Mouse (Mus musculus): ENCODE measurements at regions not wholly inside any gene's neighbourhood (a gene's known extent, or its start where the extent isn't known, plus 50 kb on each side); places are given as distances from the start of the nearest gene placed in this dataset.
A peak's percentile ranks its signal among the peaks of the same experiment; 100 is the strongest.

DNA sequence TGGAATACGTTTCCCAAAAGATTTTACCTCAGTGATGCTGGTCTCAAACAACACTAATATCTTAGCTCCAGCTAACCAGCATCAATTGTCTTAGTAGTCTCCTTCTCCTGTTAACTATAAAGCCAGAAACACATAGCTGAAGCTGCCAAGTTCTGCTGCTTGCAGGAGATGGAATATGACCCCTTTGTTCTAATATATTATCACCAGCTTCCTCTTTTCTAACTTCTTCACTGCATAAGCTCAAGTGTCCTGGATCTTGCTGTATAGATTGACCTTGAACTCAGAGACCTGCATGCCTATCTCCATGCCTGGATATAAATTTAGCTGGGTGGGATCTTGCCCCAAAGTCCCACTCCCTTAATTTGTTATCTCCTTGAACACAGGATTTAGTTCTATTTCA is 94.8 kb downstream of the Rbm46 start:
- no peak for DNase-seq (ENCODE audit: low spot score in 2 of 2)

DNA sequence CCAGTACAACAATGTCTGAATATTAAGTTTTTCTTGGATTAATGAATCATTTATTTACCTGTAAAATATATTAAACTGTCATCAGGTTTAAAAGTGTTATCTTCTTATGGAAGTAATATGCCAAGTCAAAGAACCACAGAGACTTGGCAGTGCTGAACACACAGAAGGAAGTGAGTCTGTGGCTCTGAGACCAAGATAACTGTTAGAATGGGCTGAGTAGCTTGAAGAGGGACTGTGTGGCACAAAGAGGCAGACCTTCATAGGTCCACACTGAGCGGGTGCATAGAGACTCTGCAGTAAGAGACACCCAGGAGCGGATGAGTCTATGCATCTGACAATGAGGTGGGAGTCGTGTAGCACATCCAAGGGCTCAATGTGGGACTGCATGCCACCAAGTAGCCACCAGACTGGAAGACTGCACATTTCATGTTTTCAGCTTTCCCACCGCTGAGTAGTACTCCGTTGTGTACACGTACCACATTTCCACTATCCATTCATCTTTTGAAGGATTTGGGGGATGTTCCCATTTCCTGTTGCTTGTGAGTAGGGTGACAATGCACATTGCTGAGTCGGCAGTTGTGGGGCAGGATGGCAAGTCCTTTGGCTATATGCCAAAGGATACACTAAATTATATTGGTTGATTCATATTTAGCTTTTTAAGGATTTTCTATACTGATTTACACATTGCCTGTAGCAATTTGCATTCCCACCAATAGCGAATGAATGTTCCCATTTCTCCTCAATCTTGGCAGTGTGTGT is 105.6 kb downstream of the Rbm46 start:
- no peak for DNase-seq (ENCODE audit: low spot score in 2 of 2)

DNA sequence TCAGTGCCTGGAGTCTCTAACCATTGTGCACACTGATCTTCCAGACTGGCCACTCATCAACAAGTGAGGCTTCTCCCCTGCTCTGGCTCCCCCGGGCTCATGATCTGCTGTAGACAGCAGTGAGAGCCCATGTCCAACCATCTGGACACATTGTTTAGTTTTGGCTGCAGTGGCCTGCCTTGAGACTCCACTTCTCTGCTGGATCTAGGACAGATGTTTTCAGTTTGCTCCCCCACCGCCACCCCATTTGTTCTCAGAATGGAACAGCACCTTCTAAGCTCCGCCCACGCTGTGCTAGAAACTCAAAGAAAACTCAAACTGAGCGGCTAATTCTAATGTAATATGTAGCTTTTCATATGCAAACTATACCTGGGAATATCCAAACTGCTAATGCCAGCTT is 108.8 kb downstream of the Rbm46 start:
- peak; percentile 22 to 37 for DNase-seq (ENCODE audit: low spot score in 2 of 2)

DNA sequence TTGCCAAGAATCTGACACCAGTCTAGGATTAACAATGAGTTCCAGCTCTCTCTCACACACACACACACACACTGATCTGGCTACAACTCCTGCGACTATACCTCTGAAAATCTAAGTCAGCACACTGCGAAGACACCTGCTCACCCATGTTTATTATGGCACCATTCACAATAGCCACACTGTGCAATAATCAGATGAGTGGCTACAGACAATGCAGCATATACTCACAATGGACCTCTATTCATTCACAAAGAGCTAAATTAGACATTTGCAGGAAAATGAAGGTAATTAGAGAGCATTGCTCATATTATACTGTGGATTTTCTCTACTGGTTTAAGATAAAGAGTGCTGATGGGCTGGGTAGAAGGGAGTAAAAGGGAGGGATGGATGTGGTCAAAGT is 116.3 kb downstream of the Rbm46 start:
- DNase-seq (ENCODE audit: low spot score in 2 of 2) = no peak

DNA sequence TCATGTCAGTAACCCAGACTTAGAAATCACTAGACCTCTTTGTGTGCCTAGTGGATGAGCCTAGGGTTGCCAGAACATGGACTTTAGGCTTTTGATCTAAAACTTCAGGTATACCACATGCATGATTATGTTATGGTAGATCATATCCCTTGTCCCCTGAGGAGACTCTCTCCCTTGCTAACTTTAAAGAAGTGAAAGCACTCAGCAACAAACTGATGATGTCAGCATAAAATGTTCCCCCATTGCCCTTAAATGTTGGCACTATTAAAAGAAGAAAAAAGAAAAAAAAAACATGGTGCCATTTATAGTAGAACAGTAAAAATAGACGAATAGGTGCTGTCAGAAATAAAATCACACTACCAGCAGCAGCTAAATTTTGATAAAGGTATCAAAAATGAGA is 117.3 kb downstream of the Rbm46 start:
- DNase-seq (ENCODE audit: low spot score in 2 of 2) = no peak

DNA sequence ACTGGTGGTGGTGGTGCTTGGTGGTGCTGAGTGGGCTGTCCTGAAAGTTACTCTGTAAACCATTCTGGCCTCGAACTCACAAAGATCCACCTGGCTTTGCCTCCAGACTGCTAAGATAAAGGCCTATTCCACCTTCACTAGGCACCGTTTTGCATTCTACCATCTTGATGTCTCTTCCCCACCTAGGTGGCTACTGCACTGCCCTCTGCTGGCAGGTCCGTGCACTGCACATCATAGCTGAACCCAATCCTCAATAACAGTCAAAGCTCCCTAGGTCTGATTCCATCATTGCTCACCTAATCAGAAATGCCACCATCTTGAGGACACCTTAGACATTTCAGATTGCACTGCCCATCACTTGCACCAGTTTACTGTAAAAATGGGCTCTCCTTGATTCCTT is 150.7 kb downstream of the Rbm46 start:
- DNase-seq (ENCODE audit: low spot score in 2 of 2) = peak in 1 of 2 experiments; percentile 40

DNA sequence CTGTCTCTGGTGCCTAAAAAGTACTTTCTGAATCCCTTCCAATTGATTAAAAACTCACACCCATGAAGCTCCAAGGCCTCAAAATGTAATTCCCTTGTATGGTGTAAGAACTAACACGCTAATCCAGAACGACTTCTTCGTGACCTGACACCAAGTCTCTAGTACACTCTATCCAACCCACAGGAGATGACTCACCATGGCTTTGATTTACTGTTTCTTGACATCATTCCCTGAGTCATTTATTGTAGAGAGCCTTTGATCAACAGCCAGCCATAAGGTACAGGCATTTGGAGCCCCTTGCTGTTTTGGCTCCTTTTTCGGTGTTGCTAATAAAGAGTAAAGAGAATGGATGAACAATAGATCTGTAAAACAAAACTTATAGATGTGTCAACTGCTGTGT is 159.7 kb upstream of the Npy2r start:
- DNase-seq (ENCODE audit: low spot score in 2 of 2) = no peak

DNA sequence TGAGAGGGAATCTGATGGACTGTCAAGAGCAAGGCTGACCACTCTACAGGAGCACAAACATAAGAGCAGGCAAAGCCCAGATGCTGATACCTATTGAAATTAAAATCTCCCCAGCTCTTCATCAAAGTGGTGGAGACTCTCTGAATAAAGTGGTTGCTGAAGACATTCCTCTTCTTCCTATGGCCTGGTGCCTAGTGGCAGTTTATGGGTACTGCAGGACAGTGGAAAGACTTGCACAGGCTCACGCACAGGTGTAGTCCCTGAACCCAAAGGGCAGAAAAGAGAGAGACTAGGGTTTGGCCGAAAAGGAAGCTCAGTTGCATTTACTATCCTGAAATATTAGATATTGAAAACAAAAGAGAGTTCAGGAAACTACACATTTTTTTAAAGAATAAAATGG is 144.2 kb upstream of the Npy2r start:
- no peak for DNase-seq (ENCODE audit: low spot score in 2 of 2)

DNA sequence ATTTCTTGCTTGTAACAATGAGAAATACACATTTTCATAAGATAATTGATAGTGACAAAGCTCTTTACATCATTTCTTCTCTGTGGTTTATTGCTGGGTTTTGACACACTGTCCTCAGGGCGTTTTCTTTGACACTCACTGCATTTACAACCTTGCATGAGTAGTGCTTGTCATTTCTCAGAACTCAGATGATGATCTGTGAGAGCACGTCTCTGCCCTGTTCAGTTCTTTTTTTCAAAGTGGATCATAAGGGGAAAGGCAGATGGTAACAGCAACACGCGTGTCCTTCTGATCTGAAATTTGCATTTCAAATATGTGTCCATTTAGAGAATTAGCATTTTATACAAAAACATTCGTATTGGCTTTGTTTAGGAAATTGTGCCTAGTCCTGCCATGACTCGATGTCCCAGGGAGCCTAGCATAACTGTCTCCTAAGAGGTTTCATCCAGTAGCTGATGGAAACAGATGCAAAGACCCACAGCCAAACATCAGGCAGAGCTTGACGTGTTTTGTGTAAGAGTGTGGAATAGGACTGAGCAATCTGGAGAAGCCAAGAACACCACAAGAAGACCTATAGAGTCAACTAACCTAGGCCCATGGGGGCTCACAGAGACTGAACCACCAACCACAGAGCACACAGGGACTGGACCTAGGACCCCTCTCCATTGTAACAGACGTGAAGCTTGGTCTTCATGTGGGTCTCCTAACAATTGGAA is 108.4 kb upstream of the Npy2r start:
- no peak for DNase-seq (ENCODE audit: low spot score in 2 of 2)

DNA sequence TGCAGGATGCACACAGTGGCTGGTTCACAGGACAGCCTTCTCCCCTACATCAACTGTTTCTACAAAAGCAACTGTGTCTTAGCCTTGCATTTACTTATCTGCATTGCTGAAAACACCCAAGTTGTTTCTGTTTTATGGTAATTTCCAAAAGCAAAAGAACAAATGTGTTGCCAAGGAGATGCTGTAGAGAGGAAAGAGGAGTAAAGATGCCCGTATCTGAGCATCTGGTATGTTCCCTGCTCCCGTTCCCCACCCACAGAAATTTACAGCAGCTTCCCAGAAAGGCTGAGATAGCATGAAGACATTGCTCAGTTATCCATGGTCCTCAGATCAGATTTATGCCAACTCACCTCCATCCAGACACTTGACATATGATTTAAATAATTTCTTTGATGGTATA is 104.5 kb upstream of the Npy2r start:
- peak; percentile 39 to 48 for DNase-seq (ENCODE audit: low spot score in 2 of 2)

DNA sequence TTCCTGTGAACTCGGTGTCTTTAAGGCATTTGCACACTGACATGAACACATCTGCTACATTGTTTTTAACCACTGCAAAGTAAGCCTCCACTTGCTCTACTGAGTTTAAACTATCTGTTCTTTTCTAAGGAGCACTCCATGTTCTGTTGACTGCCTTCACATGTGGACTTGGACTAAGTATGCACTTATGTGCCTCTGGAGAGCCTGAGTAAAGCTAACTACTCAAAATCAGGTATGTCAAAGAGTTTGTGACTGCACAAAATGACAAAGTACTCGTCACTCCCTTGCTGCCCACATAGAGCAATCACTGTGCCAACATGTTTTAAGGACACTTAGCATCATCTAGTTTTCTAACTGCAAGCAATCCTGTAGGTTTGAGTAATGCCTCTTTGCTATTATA is 92.2 kb upstream of the Npy2r start:
- no peak for DNase-seq (ENCODE audit: low spot score in 2 of 2)

DNA sequence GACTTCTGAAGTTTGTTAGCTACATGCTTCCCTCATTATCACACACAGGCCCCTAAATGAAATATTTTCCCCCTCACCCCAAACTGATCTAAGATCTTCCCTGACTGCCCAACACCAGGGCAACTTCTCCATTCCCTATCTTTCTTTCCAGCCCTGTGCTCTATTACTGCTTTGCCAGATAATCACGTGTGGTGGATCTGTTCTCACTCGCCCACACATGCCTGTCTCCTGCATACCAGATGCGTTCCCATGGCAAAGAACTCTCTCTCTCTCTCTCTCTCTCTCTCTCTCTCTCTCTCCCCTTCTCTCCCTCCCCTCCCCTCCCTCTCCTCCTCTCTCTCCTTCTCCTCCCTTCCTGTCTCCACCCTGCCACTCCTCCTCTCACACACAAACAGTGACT is 88.8 kb upstream of the Npy2r start:
- peak; percentile 15 to 34 for DNase-seq (ENCODE audit: low spot score in 2 of 2)

DNA sequence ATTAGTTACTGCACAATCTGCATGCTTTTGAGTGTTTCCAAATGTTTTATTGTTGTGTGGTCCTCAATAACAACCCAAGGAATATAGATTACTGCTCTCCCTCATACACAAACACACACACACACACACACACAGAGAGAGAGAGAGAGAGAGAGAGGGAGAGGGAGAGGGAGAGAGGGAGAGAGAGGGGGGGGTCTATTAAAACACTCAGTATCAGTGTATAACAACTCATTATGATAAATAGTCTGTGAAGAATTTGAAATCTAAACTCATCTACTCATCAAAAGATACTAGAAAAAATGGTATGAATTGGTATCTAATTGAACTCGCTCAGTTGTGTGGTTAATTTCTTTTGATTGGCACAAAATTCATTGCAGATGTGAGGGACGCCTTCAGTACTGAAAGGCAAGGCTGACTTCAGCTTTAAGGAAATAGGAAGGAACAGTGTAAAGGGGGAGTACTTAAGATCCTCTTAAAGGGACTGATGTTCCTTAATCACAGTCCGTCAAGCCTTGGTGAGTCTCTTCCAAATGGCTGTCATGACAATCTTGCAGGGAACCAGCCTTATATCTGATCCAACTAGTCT is 72.6 kb upstream of the Npy2r start:
- DNase-seq (ENCODE audit: low spot score in 2 of 2) = no peak

DNA sequence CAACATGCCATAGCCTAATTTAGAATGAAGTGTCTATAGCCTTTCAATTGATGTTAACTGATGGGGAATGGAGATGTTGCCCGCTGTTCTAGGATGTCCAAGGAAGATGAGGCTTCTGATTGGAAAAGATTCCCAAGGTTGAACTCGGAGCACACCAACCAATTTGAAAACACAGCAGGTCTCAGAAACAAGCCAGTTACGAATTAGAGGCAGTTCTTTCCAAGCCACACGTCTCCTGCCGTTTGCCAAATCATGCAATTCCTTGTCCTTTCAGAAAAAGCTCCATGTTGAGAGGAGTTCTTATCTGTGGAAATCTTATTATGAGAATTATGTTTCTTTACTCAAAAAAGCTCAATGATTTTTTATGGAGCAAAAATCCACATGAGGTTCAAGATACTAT is 71.5 kb upstream of the Npy2r start:
- no peak for DNase-seq (ENCODE audit: low spot score in 2 of 2)

DNA sequence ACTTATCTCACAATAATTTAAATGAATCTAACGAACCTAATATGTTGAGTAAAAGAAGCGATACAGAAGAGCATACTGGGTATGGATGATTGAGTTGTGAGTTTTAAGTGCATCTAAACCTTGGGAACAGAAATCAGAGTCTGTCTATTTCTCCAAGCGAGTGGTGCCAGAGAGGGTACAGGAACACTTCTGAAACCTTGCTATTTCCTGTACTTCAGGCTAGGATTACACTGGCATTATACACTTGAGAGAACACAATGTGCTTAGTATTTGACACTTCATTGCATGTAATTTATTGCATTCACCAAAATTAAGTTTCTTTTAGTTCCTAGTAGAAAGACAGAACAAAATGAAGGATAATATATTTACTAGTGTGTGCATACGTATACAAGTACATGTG is 54.0 kb upstream of the Npy2r start:
- no peak for DNase-seq (ENCODE audit: low spot score in 2 of 2)

DNA sequence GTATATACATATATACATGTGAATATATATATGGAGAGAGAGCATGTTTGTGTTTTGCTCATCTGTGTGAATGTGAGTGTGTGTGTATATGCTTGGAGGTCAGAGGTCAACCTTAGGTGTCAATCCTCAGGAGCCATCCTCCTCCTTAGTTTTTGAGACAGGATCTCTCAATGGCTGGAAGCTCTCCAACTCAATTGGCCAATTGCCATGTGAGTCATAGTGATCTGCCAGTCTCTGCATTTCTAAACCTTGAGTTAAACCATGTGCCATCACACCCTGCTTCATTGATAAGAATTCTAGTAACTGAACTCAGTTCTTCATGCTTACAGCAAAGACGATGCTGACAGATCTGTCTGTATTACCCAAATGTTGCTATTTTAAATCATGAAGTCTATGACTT is 50.8 kb upstream of the Npy2r start:
- DNase-seq (ENCODE audit: low spot score in 2 of 2) = no peak
